Mouse (Mus musculus) G1E-ER4 (cell line): ENCODE measurements at regions not wholly inside any gene's neighbourhood (a gene's known extent, or its start where the extent isn't known, plus 50 kb on each side); places are given as distances from the start of the nearest gene placed in this dataset.

Experiments
- GATA1 ChIP-seq: IDR thresholded peaks from one replicate; pipeline ENCODE4 v1.8.0; 2012; ENCODE audit warnings: low read length, inconsistent platforms

DNA sequence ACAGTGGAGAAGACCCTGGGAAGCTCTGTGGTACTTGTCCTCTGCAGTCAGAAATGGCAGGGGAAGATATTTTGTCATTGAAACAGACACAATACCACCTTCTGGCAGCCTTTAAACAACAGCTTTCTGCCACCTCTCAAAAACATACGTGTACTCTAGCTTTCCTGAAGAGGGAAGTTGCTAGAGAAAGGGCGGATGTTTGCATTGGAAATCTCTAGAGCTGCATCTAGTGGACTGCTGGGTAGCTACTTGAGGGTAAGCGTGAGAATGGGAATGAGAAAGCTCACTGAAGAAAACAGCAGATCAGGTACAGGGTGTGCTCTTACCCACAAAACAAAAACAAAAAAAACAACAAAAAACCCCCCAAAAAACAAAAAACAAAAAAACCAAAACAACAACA, 61.4 kb upstream of the Eif4g2 start:
- no peak for TF ChIP-seq GATA1

DNA sequence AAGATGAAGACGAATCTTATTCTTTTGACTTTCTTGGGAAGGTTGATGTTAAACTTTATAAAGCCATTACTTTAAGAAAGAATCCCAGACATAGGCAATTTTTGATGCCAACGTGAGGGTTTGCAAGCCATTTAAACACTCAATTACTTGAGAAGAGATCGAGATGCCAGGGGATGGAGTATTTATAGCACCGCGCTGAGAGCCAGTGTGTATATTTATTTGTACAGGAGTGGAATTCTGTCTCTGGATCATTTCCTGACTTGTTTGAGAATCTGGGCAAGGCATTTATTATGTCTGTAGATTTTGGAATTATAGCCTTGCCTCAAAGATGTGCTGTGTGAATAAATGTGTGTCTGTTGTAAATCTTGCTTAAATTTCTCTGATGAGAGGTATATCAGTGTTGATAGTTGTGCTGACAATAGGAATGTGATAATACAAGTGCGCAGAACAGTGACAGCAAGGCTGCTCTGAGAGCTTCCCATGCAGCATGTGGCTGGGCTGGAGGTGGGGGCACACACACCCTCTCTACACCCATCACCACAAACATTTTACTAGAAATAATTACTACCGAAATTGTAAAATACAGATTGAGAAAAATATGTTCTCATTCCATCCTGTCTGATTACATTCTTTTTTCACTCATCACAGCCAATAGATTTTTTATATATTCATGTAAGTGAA, 58.6 kb upstream of the Eif4g2 start:
- no peak for TF ChIP-seq GATA1

DNA sequence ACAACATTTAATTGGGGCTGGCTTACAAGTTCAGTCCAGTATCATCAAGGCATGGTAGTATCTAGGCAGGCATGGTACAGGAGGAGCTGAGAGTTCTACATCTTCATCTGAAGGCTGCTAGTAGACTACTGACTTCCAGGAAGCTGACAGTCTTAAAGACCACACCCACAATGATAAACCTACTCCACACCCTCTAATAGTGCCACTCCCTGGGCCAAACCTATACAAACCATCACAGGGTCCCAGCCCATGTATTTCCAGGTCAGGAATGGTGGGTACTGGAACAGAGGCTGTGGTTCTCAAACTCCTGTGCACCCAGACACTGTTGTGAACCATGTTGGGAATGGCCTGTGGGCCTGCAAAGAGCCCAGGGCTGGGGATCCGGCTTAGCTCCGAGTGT, 55.2 kb upstream of the Eif4g2 start:
- TF ChIP-seq GATA1 = no peak

DNA sequence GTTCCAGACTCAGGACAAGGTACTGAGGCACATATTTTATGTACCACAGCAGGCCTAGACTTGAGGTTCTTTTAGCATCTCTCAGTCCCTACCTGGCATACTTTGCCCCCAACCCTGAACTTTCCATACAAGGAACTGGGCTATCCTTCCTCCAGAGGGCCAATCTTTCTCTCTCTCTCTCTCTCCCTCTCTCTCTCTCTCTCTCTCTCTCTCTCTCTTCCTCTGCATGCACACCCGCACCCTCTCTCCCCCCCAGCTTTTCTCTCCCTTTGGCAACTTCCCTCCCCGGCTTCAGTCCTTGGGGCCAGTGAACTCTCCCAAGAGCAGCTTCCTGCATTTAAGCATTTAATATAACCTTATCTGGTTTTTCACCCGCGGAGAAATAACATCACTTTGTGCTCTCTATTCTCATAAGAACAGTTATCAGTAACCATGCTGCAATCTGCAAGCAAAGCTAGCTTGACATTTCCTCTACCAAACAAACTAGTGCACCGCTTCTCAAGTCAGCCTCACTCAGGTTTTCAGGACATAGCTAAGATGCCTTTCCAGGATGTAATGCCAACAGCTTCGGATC, 53.3 kb upstream of the Eif4g2 start:
- no peak for TF ChIP-seq GATA1

DNA sequence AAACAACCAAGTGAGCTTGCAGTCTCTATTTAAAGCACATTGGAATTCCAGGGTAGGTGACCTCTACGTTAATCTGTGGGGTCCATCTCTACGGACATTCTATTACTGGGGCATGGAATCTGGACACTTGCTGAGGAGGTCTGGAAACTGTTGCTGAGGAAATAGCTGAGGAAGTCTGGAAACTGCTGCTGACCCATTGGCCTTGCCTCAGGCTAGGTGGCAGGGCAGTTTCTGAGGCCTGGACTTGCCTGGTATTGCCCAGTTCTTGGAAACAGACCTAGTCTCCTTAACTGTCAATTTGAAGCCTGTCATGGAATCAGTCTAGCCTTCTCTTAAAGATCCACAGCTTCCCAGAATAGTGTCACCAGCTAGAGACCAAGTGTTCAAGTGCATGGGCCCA, 51.7 kb upstream of the Eif4g2 start:
- TF ChIP-seq GATA1 = no peak
